Mouse (Mus musculus) left cerebral cortex, adult 8-10 months (tissue): ENCODE measurements at regions not wholly inside any gene's neighbourhood (a gene's known extent, or its start where the extent isn't known, plus 50 kb on each side); places are given as distances from the start of the nearest gene placed in this dataset.

ENCODE experiments used
- DNase-seq, 2 experiments: peaks; one replicate each; pipeline ENCODE4 v3.0.0; 2022; ENCODE audit warnings: low spot score in 2 of 2

DNA sequence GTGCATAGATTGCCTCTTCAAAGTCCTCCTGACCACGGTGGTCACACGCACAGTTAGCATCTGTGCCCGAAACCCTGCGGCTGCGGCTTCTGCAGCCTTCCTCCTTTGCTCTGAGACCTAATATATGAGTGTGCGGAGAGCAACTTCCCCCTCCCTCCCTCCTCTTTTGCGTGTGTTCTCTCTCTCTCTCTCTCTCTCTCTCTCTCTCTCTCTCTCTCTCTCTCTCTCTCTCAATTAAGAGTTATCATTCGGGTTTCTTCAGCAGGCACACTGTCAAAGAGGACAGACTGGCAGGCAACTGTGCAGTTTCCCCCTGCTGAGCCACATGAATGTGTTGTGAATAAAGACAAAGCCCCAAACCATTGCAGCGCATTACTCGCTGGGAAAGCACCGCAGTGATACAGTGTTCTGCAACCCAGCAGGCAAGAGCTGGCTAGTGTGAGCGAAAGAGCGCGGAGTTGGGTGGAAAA is 900.8 kb downstream of the Mat2b start:
- DNase-seq: peak in 1 of 2 experiments; percentile 2

- DNase-seq: no peak
Observed at GRCm38 (mm10) chr11:39792112-39792511, 902.9 kb downstream of the Mat2b start.
